Mouse (Mus musculus): ENCODE results near the gene Rab33b. TPM values are rescaled to one million over a fixed set of nuclear protein-coding genes. Genes with fewer than 3 reads are reported as not detected.

Rab33b gene
- polyA plus RNA-seq, 1 experiment from 2014 or later, result 20.1 TPM

- no peak overlapping the region for H3K4me2 ChIP-seq
- H3K9ac ChIP-seq, result no peak overlapping the region
- 0 out of 2 replicates have a peak overlapping the region, but pooled peaks have one; percentile 52 for H3K27ac ChIP-seq
- WGBS, result 71% methylated on average over 12 of the region's 12 CpGs
- H3K36me3 ChIP-seq, result peaks cover 32% of the 10 kb centered on the region
- no peaks in the 10 kb centered on the region for H3K27me3 ChIP-seq
- no peaks in the 10 kb centered on the region for H3K9me3 ChIP-seq (replicated peaks)
- no peak overlapping the region for H3K4me3 ChIP-seq (replicated peaks)
- peaks cover 13% of the 10 kb centered on the region; the same call in 1 of the 2 replicates for H3K4me1 ChIP-seq
- peak; percentile 40; the same call in 1 of the 2 replicates for ATAC-seq (replicated peaks; ENCODE audit: low FRiP score)
Measured at GRCm38 (mm10) chr3:51517878-51518762, 34.4 kb downstream of the Rab33b start.

- Histone ChIP-seq H3K4me3 (replicated peaks) (no peak overlapping the region), H3K9ac (no peak overlapping the region), H3K4me1 (peaks cover 13% of the 10 kb centered on the region; the same call in 1 of the 2 replicates), H3K4me2 (no peak overlapping the region), H3K27ac (0 out of 2 replicates have a peak overlapping the region, but pooled peaks have one; percentile 30), H3K27me3 (no peaks in the 10 kb centered on the region), H3K36me3 (peaks cover 38% of the 10 kb centered on the region), H3K9me3 (replicated peaks) (no peaks in the 10 kb centered on the region)
- ATAC-seq (replicated peaks; ENCODE audit: low FRiP score), result peak; percentile 6; the same call in 1 of the 2 replicates
- WGBS, result 62% methylated on average over 8 of the region's 8 CpGs
Measured at GRCm38 (mm10) chr3:51518763-51519121, 35.0 kb downstream of the Rab33b start.

GRCm38 (mm10) chr3:51521262-51521661 lies 37.5 kb downstream of the Rab33b start:
- ATAC-seq (replicated peaks; ENCODE audit: low FRiP score), result no peak
- peaks cover 63% of the 10 kb centered on the region for H3K36me3 ChIP-seq
- no peaks in the 10 kb centered on the region for H3K27me3 ChIP-seq
- no peak overlapping the region for H3K4me2 ChIP-seq
- no peak overlapping the region for H3K4me3 ChIP-seq (replicated peaks)
- WGBS, result 70% methylated on average over 14 of the region's 14 CpGs
- H3K4me1 ChIP-seq, result peaks cover 13% of the 10 kb centered on the region; the same call in 1 of the 2 replicates
- no peak overlapping the region for H3K27ac ChIP-seq
- H3K9me3 ChIP-seq (replicated peaks), result no peaks in the 10 kb centered on the region
- no peak overlapping the region for H3K9ac ChIP-seq

- H3K27me3 ChIP-seq, result no peaks in the 10 kb centered on the region
- no peak overlapping the region for H3K27ac ChIP-seq
- no peak overlapping the region for H3K4me2 ChIP-seq
- H3K4me3 ChIP-seq (replicated peaks), result no peak overlapping the region
- WGBS, result 82% methylated on average over 16 of the region's 16 CpGs
- H3K36me3 ChIP-seq, result peaks cover 86% of the 10 kb centered on the region
- no peaks in the 10 kb centered on the region for H3K9me3 ChIP-seq (replicated peaks)
- no peak for ATAC-seq (replicated peaks; ENCODE audit: low FRiP score)
- H3K4me1 ChIP-seq, result no peaks in the 10 kb centered on the region
- H3K9ac ChIP-seq, result no peak overlapping the region
Measured at GRCm38 (mm10) chr3:51525186-51525785, 41.6 kb downstream of the Rab33b start.

GRCm38 (mm10) chr3:51526891-51527290 lies 43.2 kb downstream of the Rab33b start:
- Histone ChIP-seq H3K36me3 (peaks cover 88% of the 10 kb centered on the region), H3K27ac (no peak overlapping the region), H3K4me1 (peaks cover 10% of the 10 kb centered on the region), H3K4me2 (no peak overlapping the region), H3K9me3 (replicated peaks) (no peaks in the 10 kb centered on the region), H3K9ac (no peak overlapping the region), H3K27me3 (no peaks in the 10 kb centered on the region), H3K4me3 (replicated peaks) (no peak overlapping the region)
- no peak for ATAC-seq (replicated peaks; ENCODE audit: low FRiP score)
- WGBS, result 83% methylated on average over 13 of the region's 13 CpGs

- Histone ChIP-seq H3K9ac (no peak overlapping the region), H3K4me2 (peak overlapping the region; percentile 26; the same call in 1 of the 2 replicates), H3K27ac (peak overlapping the region; percentile 83), H3K4me3 (replicated peaks) (no peak overlapping the region), H3K9me3 (replicated peaks) (no peaks in the 10 kb centered on the region), H3K27me3 (no peaks in the 10 kb centered on the region), H3K36me3 (peaks cover 78% of the 10 kb centered on the region), H3K4me1 (peaks cover 34% of the 10 kb centered on the region)
- 43% methylated on average over 13 of the region's 13 CpGs for WGBS
- peak; percentile 86 for ATAC-seq (replicated peaks; ENCODE audit: low FRiP score)
Measured at GRCm38 (mm10) chr3:51531473-51532281, 48.0 kb downstream of the Rab33b start.

GRCm38 (mm10) chr3:51532282-51532620 lies 48.5 kb downstream of the Rab33b start:
- Histone ChIP-seq H3K9me3 (replicated peaks) (no peaks in the 10 kb centered on the region), H3K4me2 (0 out of 2 replicates have a peak overlapping the region, but pooled peaks have one; percentile 26), H3K4me3 (replicated peaks) (no peak overlapping the region), H3K27me3 (no peaks in the 10 kb centered on the region), H3K9ac (no peak overlapping the region), H3K27ac (peak overlapping the region; percentile 83), H3K36me3 (peaks cover 76% of the 10 kb centered on the region), H3K4me1 (peaks cover 34% of the 10 kb centered on the region)
- ATAC-seq (replicated peaks; ENCODE audit: low FRiP score), result no peak; the same call in 1 of the 2 replicates
- 36% methylated on average over 5 of the region's 5 CpGs for WGBS

GRCm38 (mm10) chr3:51533573-51533972 lies 49.9 kb downstream of the Rab33b start:
- H3K4me1 ChIP-seq, result peaks cover 34% of the 10 kb centered on the region
- H3K27ac ChIP-seq, result no peak overlapping the region
- H3K27me3 ChIP-seq, result no peaks in the 10 kb centered on the region
- no peak for ATAC-seq (replicated peaks; ENCODE audit: low FRiP score)
- peaks cover 77% of the 10 kb centered on the region for H3K36me3 ChIP-seq
- H3K4me3 ChIP-seq (replicated peaks), result no peak overlapping the region
- no peak overlapping the region for H3K9ac ChIP-seq
- H3K4me2 ChIP-seq, result no peak overlapping the region
- WGBS, result 68% methylated on average over 5 of the region's 5 CpGs
- no peaks in the 10 kb centered on the region for H3K9me3 ChIP-seq (replicated peaks)

- 51% methylated on average over 9 of the region's 9 CpGs for WGBS
- no peak; the same call in 1 of the 2 replicates for ATAC-seq (replicated peaks; ENCODE audit: low FRiP score)
Measured at GRCm38 (mm10) chr3:51534013-51534412, 50.3 kb downstream of the Rab33b start.

GRCm38 (mm10) chr3:51539567-51540408 lies 56.1 kb downstream of the Rab33b start:
- peaks cover 69% of the 10 kb centered on the region for H3K36me3 ChIP-seq
- no peak overlapping the region for H3K4me2 ChIP-seq
- no peak overlapping the region for H3K27ac ChIP-seq
- no peaks in the 10 kb centered on the region for H3K4me1 ChIP-seq
- H3K4me3 ChIP-seq (replicated peaks), result no peak overlapping the region
- H3K9me3 ChIP-seq (replicated peaks), result no peaks in the 10 kb centered on the region
- H3K9ac ChIP-seq, result no peak overlapping the region
- WGBS, result 61% methylated on average over 15 of the region's 15 CpGs
- no peaks in the 10 kb centered on the region for H3K27me3 ChIP-seq
- no peak; the same call in 1 of the 2 replicates for ATAC-seq (replicated peaks; ENCODE audit: low FRiP score)

More at GRCm38 (mm10) chr3:51534013-51534412, 50.3 kb downstream of the Rab33b start:
- Histone ChIP-seq H3K27me3 (no peaks in the 10 kb centered on the region), H3K27ac (no peak overlapping the region), H3K36me3 (peaks cover 77% of the 10 kb centered on the region), H3K4me1 (peaks cover 34% of the 10 kb centered on the region), H3K9ac (no peak overlapping the region), H3K9me3 (replicated peaks) (no peaks in the 10 kb centered on the region), H3K4me3 (replicated peaks) (no peak overlapping the region), H3K4me2 (no peak overlapping the region)

GRCm38 (mm10) chr3:51540659-51541058 lies 56.9 kb downstream of the Rab33b start:
- no peaks in the 10 kb centered on the region for H3K27me3 ChIP-seq
- no peak for ATAC-seq (replicated peaks; ENCODE audit: low FRiP score)

More at GRCm38 (mm10) chr3:51540659-51541058, 56.9 kb downstream of the Rab33b start:
- H3K4me2 ChIP-seq, result no peak overlapping the region
- no peaks in the 10 kb centered on the region for H3K9me3 ChIP-seq (replicated peaks)
- 93% methylated on average over 9 of the region's 9 CpGs for WGBS
- no peak overlapping the region for H3K9ac ChIP-seq
- H3K4me1 ChIP-seq, result no peaks in the 10 kb centered on the region
- no peak overlapping the region for H3K4me3 ChIP-seq (replicated peaks)
- H3K36me3 ChIP-seq, result peaks cover 62% of the 10 kb centered on the region
- no peak overlapping the region for H3K27ac ChIP-seq
